Mouse (Mus musculus) limb, embryonic 13.5 days (tissue): ENCODE measurements around the gene Dnm1. TPM values are rescaled to one million over a fixed set of nuclear protein-coding genes. Genes with fewer than 3 reads are reported as not detected.
"Not testable (repeated sequence)": the region's sequence is repeated elsewhere in the genome, so short reads cannot be mapped to it uniquely, and the experiment has no call there.

Source experiments
- ATAC-seq: fragments of 200-750 bp; cut with Nextera tagmentation; 2 replicates; pipeline ENCODE4 v1.8.0; 2017; ENCODE audit warnings: low read depth, moderate number of reproducible peaks, moderate TSS enrichment; ENCODE audit not compliant: low FRiP score
- H3K27ac ChIP-seq: fragments of 300-500 bp; sonication (generic); 2 replicates; pipeline ENCODE4 v1.5.1; 2015; ENCODE audit warnings: inconsistent platforms, mild to moderate bottlenecking, moderate library complexity
- H3K27me3 ChIP-seq: fragments of 300-500 bp; sonication (generic); 2 replicates; pipeline ENCODE4 v1.6.1; 2015; ENCODE audit warnings: mild to moderate bottlenecking, inconsistent platforms
- H3K36me3 ChIP-seq: fragments of 300-500 bp; sonication (generic); 2 replicates; pipeline ENCODE4 v1.6.1; 2015; ENCODE audit warnings: inconsistent platforms, mild to moderate bottlenecking, moderate library complexity
- H3K4me1 ChIP-seq: fragments of 300-500 bp; sonication (generic); 2 replicates; pipeline ENCODE4 v1.6.1; 2015; ENCODE audit warnings: inconsistent platforms
- H3K4me2 ChIP-seq: fragments of 300-500 bp; sonication (generic); replicated peaks from 2 replicates; pipeline ENCODE4 v1.6.1; 2015; ENCODE audit warnings: inconsistent platforms, mild to moderate bottlenecking, moderate library complexity
- H3K4me3 ChIP-seq: fragments of 300-500 bp; sonication (generic); 2 replicates; pipeline ENCODE4 v1.5.1; 2015; ENCODE audit warnings: moderate library complexity, mild to moderate bottlenecking, inconsistent platforms
- H3K9ac ChIP-seq: fragments of 300-500 bp; sonication (generic); 2 replicates; pipeline ENCODE4 v1.6.1; 2015; ENCODE audit warnings: mild to moderate bottlenecking, inconsistent platforms
- H3K9me3 ChIP-seq: fragments of 300-500 bp; sonication (generic); 2 replicates; pipeline ENCODE4 v1.6.1; 2016; ENCODE audit warnings: inconsistent platforms
- WGBS: fragments of 180-500 bp; shearing (Covaris S2); methylation state at CpG from one replicate; pipeline ENCODE4 v1.1.7; 2015; 5-methylcytosine and 5-hydroxymethylcytosine counted together
- polyA plus RNA-seq: library from polyadenylated mRNA; unstranded; fragments of >200 nt; fragmentation: Nextera tagmentation; extraction: Ambion mirVana; gene quantifications from 2 replicates; pipeline ENCODE4 v1.2.1, GENCODE M21; 2015

Gene Dnm1
- polyA plus RNA-seq, 1 experiment from 2014 or later, result 32.5 TPM

DNA sequence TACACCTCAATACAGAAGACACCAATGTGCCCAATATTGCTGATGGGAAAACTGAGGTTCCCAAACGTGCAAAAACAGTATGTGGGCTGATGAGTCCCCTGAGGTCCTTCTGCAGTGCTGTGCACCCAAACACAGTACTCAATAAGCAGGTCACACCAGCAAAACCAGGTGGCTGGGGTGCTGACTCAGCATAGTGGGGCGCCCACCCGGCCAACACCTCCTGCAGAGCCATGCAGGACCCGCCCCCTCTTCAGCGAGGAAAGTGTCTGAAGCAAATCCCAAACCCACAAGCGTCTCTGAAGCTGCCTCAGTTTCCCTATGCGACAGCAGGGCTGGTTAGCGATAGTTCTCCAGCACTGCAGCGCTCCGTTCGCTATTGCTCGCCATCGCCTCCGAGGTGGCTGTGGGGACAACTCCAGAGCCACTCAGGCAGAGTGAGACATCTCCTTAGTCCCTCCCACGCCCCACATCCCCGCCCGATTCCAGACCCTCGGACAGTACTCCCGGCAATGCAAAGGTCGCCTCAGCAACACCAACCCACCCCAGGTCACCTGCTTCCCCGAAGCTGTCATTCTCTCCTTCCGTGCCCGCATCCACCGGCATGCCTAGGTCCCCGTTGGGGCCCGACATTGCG is 28.1 kb upstream of the Dnm1 start:
- Histone ChIP-seq H3K4me3 (peak overlapping the region; percentile 72), H3K4me2 (peak overlapping the region; percentile 97), H3K9ac (peak overlapping the region; percentile 72), H3K36me3 (peaks cover 35% of the 10 kb centered on the region), H3K9me3 (no peaks in the 10 kb centered on the region), H3K27me3 (peaks cover 6% of the 10 kb centered on the region; the same call in 1 of the 2 replicates), H3K27ac (0 out of 2 replicates have a peak overlapping the region, but pooled peaks have one; percentile 1), H3K4me1 (peaks cover 7% of the 10 kb centered on the region)
- peak; percentile 60 for ATAC-seq
- WGBS, result 2% methylated on average over 27 of the region's 27 CpGs

DNA sequence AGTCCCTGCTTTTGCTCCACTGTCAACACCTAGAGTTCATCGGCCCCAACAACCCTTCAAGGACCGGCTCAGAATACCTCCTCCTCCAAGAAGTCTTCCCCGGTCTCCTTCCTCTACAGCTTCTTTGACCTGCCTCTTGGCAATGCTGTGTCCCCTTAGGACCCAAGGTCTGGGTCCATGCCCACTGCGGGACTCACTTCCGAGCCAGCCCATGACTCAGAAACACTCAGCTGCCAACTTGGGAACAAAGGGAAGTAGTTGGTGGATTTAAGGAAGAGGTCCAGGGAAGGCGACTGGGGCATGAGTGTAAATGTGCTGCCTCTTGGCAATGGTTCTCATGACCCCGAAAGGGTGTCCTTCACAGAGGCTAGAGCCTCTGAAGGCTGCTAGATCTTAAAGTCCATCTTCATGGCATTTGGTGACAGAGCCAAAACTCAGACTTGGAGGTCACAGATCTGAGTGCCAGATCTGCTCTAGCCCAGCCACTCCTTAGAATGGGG is 26.9 kb upstream of the Dnm1 start:
- no peak overlapping the region for H3K27ac ChIP-seq
- 89% methylated on average over 7 of the region's 7 CpGs for WGBS
- peaks cover 6% of the 10 kb centered on the region; the same call in 1 of the 2 replicates for H3K27me3 ChIP-seq
- H3K9me3 ChIP-seq, result no peaks in the 10 kb centered on the region
- H3K9ac ChIP-seq, result no peak overlapping the region
- H3K4me3 ChIP-seq, result no peak overlapping the region
- peaks cover 47% of the 10 kb centered on the region for H3K36me3 ChIP-seq
- no peak overlapping the region for H3K4me2 ChIP-seq
- no peak for ATAC-seq
- peaks cover 7% of the 10 kb centered on the region for H3K4me1 ChIP-seq

DNA sequence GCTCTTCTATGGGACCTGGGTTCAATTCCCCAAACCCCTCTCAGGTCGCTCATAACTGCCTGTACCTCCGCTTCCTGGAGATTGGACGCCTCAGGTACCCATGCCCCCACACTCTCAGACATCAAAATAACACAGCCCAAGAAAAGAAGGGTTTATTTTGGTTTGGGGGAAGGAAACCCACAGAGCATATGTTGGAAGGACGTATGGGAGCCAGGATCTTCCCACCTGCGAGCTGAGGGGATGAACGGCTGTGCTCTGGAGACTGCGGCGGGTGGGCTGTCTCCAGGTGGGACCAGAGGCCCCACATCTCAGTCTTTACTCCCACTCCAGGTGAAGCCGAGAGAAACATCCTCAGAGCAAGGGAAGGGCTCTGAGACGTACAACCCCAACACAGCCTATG is 23.8 kb upstream of the Dnm1 start:
- no peak overlapping the region for H3K9ac ChIP-seq
- 94% methylated on average over 10 of the region's 10 CpGs for WGBS
- H3K4me3 ChIP-seq, result no peak overlapping the region
- H3K27me3 ChIP-seq, result no peaks in the 10 kb centered on the region
- peaks cover 75% of the 10 kb centered on the region for H3K36me3 ChIP-seq
- ATAC-seq, result no peak
- H3K4me2 ChIP-seq, result no peak overlapping the region
- no peak overlapping the region for H3K27ac ChIP-seq
- peaks cover 7% of the 10 kb centered on the region for H3K4me1 ChIP-seq
- H3K9me3 ChIP-seq, result no peaks in the 10 kb centered on the region

DNA sequence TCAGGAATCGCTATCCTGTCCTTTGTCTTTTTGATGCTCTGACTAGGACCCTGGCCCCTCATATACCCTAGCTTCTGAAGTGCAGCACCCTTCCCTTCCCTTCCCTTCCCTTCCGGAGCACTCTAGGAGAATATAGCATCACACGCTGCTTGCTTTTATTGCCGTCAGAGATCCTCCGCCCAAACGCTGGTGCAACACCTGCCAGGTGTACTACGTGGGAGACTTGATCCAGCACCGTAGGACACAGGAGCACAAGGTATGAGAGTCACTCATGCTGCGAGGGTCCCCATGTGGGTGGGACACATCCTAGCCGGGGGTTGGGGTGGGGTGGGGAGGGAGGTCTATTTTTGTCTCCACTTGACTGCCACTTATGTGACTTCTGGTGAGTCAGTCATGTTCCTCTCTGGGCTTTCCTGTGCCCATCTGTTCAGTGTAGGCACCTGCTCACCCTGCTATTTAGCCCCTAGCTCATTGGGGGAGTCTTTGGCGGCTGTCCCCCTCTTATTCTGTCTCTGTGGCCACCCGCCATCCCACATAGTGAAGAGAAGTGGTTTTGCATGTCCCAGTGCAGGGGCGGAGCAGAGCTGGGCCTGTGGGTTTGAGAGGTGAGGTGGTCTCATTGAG is 22.3 kb upstream of the Dnm1 start:
- ATAC-seq, result no peak
- no peak overlapping the region for H3K4me2 ChIP-seq
- WGBS, result 88% methylated on average over 13 of the region's 13 CpGs

DNA sequence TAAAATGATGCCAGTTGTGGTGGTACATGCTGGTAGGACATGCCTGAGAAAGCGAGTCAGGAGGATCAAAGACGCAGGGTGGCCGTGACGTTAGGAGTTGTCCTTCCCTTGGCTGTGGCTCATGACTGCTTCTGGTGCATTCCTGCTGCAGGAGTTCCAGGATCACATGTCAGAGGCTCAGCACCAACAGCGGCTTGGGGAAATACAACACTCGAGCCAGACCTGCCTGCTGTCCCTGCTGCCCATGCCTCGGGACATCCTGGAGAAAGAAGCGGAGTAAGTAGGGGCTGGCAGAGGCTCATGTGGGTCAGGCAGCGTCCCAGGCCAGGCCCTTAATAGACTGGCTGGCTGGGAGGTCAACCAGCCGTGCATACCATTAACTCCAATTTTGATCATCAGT is 21.1 kb upstream of the Dnm1 start:
- Histone ChIP-seq H3K4me1 (no peaks in the 10 kb centered on the region), H3K27me3 (no peaks in the 10 kb centered on the region), H3K4me2 (no peak overlapping the region), H3K4me3 (no peak overlapping the region), H3K36me3 (peaks cover 96% of the 10 kb centered on the region), H3K9ac (no peak overlapping the region), H3K9me3 (no peaks in the 10 kb centered on the region), H3K27ac (no peak overlapping the region)
- 83% methylated on average over 10 of the region's 10 CpGs for WGBS
- no peak for ATAC-seq

More for the DNA sequence above, 22.3 kb upstream of the Dnm1 start:
- Histone ChIP-seq H3K36me3 (peaks cover 90% of the 10 kb centered on the region), H3K4me1 (no peaks in the 10 kb centered on the region), H3K27ac (no peak overlapping the region), H3K9ac (no peak overlapping the region), H3K9me3 (no peaks in the 10 kb centered on the region), H3K4me3 (no peak overlapping the region), H3K27me3 (no peaks in the 10 kb centered on the region)

DNA sequence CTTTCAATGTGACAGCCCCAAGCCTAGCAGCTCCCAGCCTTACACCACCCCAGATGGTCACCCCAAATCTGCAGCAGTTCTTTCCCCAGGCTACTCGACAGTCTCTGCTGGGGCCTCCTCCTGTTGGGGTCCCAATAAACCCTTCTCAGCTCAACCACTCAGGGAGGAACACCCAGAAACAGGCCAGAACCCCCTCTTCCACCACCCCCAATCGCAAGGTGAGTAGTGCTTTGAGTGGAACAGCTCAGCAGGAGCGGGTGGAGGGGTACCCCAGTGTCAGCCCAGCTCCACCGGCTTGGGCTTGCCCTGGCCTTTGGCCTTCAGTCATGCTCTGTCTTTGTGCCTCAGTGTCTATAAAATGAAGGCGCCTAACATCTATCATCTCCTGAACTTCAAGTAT is 14.2 kb upstream of the Dnm1 start:
- H3K4me3 ChIP-seq, result no peak overlapping the region
- H3K36me3 ChIP-seq, result peaks cover 73% of the 10 kb centered on the region
- no peak overlapping the region for H3K9ac ChIP-seq
- H3K4me2 ChIP-seq, result no peak overlapping the region
- no peak overlapping the region for H3K27ac ChIP-seq
- no peaks in the 10 kb centered on the region for H3K27me3 ChIP-seq
- H3K4me1 ChIP-seq, result peaks cover 8% of the 10 kb centered on the region
- H3K9me3 ChIP-seq, result no peaks in the 10 kb centered on the region
- WGBS, result 92% methylated on average over 5 of the region's 5 CpGs
- no peak for ATAC-seq

DNA sequence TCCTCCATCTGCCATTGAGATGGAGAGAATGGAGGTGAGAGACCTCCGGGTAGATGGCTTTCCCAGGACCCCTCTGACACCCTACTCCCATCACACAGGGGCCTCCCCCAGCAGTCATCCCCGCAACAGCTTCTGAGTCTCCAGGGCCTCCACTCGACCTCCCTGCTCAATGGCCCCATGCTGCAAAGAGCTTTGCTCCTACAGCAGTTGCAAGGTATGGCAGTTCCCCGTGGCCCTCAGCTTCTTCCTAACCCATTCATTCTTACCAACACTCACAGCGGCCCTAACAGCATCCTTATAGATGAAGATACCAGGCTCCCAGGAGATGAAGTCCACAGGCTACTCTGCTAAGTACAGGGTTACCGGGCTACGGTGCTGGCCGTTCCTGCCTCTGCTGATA is 11.0 kb upstream of the Dnm1 start:
- Histone ChIP-seq H3K27me3 (peaks cover 12% of the 10 kb centered on the region), H3K9me3 (no peaks in the 10 kb centered on the region), H3K9ac (peak overlapping the region; percentile 86)

DNA sequence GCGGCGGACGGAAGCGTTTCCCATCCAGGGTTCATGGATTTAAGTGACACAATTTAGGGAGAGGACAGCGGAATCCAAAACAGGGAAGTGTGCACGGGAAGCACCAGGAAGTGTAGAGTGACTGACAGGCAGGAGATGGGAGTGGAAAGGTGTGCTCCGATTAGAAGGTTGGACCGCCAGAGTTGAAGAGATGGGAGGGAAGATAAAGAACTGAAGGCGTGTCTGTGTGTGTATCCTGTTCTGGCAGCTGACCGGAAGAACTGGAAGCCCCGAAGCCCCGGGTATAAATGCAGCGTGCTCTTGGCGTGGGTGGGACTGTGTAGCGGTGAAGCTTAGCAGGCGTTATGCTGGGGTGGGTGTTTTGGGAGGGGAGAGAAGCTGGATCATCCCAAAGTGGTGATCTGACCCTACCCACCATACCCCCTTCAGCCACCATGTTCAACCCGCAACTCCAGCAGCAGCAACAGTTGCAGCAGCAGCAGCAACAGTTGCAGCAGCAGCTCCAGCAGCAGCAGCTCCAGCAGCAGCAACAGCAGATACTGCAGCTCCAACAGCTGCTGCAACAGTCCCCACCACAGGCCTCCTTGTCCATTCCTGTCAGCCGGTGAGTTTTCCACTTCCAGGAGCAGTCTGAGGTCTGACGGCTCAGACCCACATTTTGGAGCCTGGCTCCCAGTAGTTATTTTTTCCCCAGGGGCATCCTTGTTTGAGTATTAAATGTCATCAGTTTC is 10.4 kb upstream of the Dnm1 start:
- ATAC-seq, result peak; percentile 62
- 10% methylated on average over 19 of the region's 19 CpGs for WGBS
- Histone ChIP-seq H3K4me1 (peaks cover 20% of the 10 kb centered on the region), H3K9ac (peak overlapping the region; percentile 86), H3K27me3 (peaks cover 12% of the 10 kb centered on the region), H3K36me3 (peaks cover 39% of the 10 kb centered on the region), H3K27ac (peak overlapping the region; percentile 90), H3K4me2 (peak overlapping the region; percentile 83), H3K9me3 (no peaks in the 10 kb centered on the region), H3K4me3 (peak overlapping the region; percentile 86)

More for the DNA sequence above, 11.0 kb upstream of the Dnm1 start:
- Histone ChIP-seq H3K4me3 (peak overlapping the region; percentile 86), H3K27ac (no peak overlapping the region), H3K4me2 (peak overlapping the region; percentile 83), H3K36me3 (peaks cover 41% of the 10 kb centered on the region), H3K4me1 (peaks cover 20% of the 10 kb centered on the region)
- WGBS, result 82% methylated on average over 8 of the region's 8 CpGs
- ATAC-seq, result no peak

DNA sequence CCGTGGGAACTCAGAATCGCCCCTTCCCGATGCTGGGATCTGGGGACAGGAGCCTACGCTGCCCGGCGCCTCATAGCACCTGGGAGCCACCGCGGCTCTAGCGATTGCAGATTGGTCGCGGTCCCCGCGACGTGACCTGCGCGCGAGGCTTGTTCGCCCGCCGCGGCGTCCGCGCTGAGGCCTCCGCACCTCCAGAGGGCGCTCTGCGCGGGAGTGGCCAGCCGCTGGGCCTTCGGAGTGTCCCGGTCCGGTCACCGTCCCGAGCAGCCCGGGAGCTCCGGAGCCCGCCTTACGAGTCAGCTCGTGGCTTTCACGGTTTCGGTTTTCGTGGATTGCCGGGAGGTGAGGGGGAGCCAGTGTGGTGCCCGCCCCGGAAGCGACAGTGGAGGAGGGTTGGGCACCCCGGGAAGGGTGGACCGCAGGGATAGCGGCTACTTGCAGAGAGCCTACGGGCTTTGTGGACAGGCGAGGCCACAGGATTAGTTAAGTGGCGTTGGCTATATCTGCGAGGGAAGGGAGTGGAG is 9.7 kb upstream of the Dnm1 start:
- Histone ChIP-seq H3K36me3 (peaks cover 33% of the 10 kb centered on the region), H3K9ac (peak overlapping the region; percentile 86), H3K4me1 (peaks cover 20% of the 10 kb centered on the region), H3K4me3 (peak overlapping the region; percentile 86), H3K9me3 (no peaks in the 10 kb centered on the region), H3K27ac (peak overlapping the region; percentile 90), H3K27me3 (peaks cover 12% of the 10 kb centered on the region), H3K4me2 (peak overlapping the region; percentile 83)
- under 1% methylated on average over 53 of the region's 53 CpGs for WGBS
- peak; percentile 80 for ATAC-seq

DNA sequence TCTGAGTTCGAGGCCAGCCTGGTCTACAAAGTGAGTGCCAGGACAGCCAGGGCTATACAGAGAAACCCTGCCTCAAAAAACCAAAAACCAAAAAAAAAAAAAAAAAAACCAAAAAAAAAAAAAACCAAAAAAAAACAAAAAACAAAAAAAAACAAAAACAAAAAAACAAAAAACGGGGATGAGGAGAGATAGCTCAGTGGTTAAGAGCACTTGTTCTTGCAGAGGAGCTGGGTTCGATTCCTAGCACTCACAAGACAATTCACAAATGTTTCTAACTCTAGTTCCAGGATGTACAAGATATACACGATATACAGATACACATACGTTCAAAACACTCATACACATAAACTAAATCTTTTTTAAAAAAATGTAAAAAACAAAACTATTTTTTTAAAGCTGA is 9.1 kb upstream of the Dnm1 start:
- H3K27ac ChIP-seq, H3K9me3 ChIP-seq, ATAC-seq: not testable (repeated sequence)
- H3K27me3 ChIP-seq, result peaks cover 15% of the 10 kb centered on the region
- WGBS, result 36% methylated on average over 5 of the region's 5 CpGs
- H3K9ac ChIP-seq, result peak overlapping the region; percentile 86
- peak overlapping the region; percentile 86 for H3K4me3 ChIP-seq
- peaks cover 26% of the 10 kb centered on the region for H3K36me3 ChIP-seq
- H3K4me1 ChIP-seq, result peaks cover 20% of the 10 kb centered on the region
- peak overlapping the region; percentile 83 for H3K4me2 ChIP-seq

DNA sequence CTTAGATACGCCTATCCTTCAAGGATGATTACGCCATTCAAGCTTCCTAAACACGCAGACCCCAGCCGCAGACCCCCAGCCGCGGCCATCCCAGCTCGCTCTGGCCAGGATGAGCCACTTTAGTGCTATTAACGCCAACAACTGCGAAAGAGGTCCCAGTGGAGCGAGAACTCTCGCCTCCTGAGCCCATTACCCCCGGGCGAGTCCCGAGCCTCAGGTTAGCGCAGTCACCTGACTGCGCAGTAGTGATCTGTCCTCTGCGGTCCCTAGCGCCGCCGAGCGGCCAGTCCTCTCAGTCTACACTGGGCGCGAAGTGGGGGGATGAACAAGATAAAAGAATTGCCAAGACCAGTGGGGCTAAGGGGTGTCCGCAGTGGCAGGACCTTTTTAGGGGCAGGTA is 8.3 kb upstream of the Dnm1 start:
- H3K27ac ChIP-seq, result no peak overlapping the region
- H3K9ac ChIP-seq, result peak overlapping the region; percentile 60
- H3K27me3 ChIP-seq, result peaks cover 15% of the 10 kb centered on the region
- H3K4me2 ChIP-seq, result peak overlapping the region; percentile 73
- peak; percentile 46 for ATAC-seq
- 1% methylated on average over 24 of the region's 24 CpGs for WGBS
- H3K36me3 ChIP-seq, result peaks cover 18% of the 10 kb centered on the region
- H3K4me3 ChIP-seq, result peak overlapping the region; percentile 38
- H3K9me3 ChIP-seq, result no peaks in the 10 kb centered on the region
- peaks cover 20% of the 10 kb centered on the region for H3K4me1 ChIP-seq

DNA sequence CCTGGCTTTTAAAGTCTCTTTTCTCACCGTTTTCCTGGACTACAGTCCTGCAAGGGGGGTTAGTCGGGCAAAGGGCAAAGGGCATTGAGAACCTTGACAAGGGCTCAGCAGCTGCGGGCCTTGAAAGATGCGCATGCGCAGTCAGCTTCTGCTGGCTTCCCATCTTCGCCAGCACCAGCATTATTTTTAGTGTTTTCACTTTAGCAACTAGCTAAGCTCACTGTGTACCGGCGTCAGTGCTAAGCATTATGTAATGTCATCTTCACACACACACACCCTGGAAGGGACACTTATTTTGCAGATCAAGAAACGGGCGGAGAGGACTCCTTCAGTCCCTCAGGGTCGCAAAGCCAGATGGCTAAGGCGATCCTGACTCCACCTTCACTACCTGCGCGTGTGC is 7.6 kb upstream of the Dnm1 start:
- H3K4me3 ChIP-seq, result peak overlapping the region; percentile 38
- H3K4me1 ChIP-seq, result peaks cover 20% of the 10 kb centered on the region
- peak overlapping the region; percentile 60; the same call in 1 of the 2 replicates for H3K9ac ChIP-seq
- H3K27me3 ChIP-seq, result peaks cover 15% of the 10 kb centered on the region
- WGBS, result 4% methylated on average over 14 of the region's 14 CpGs
- no peaks in the 10 kb centered on the region for H3K9me3 ChIP-seq
- peaks cover 11% of the 10 kb centered on the region for H3K36me3 ChIP-seq
- no peak overlapping the region for H3K27ac ChIP-seq
- ATAC-seq, result 0 out of 2 replicates have a peak, but pooled peaks have one; percentile 1
- H3K4me2 ChIP-seq, result peak overlapping the region; percentile 73
